Mouse (Mus musculus): ENCODE measurements around the gene Ccdc62. TPM values are rescaled to one million over a fixed set of nuclear protein-coding genes. Genes with fewer than 3 reads are reported as not detected.

Gene Ccdc62
- total RNA-seq (2021), result 1 to 10 TPM; 2.0 to 4.2 TPM

- intact Hi-C loops (cut with DNase I), result no loop called here
- DNase-seq (ENCODE audit: low spot score in 2 of 2), result peak; percentile 90
Observed at GRCm38 (mm10) chr5:123930508-123930989, at the start of gene Ccdc62. Gene Ccdc62, plus strand, starts transcription at chr5:123930679.

GRCm38 (mm10) chr5:123880778-123881177 lies 49.7 kb upstream of the Ccdc62 start:
- intact Hi-C loops (cut with DNase I), result no loop called here
- DNase-seq (ENCODE audit: low spot score in 2 of 2), result no peak

GRCm38 (mm10) chr5:123883891-123884290 lies 46.6 kb upstream of the Ccdc62 start:
- DNase-seq (ENCODE audit: low spot score in 2 of 2), result no peak
- intact Hi-C loops (cut with DNase I), result no loop called here

GRCm38 (mm10) chr5:123884332-123884731 lies 46.1 kb upstream of the Ccdc62 start:
- intact Hi-C loops (cut with DNase I), result no loop called here
- no peak for DNase-seq (ENCODE audit: low spot score in 2 of 2)

GRCm38 (mm10) chr5:123886365-123886764 lies 44.1 kb upstream of the Ccdc62 start:
- intact Hi-C loops (cut with DNase I), result no loop called here
- no peak for DNase-seq (ENCODE audit: low spot score in 2 of 2)

- intact Hi-C loops (cut with DNase I), result no loop called here
- no peak for DNase-seq (ENCODE audit: low spot score in 2 of 2)
Observed at GRCm38 (mm10) chr5:123890312-123890711, 40.2 kb upstream of the Ccdc62 start.

GRCm38 (mm10) chr5:123890987-123891386 lies 39.5 kb upstream of the Ccdc62 start:
- intact Hi-C loops (cut with DNase I), result no loop called here

GRCm38 (mm10) chr5:123891669-123892068 lies 38.8 kb upstream of the Ccdc62 start:
- no peak for DNase-seq (ENCODE audit: low spot score in 2 of 2)
- intact Hi-C loops (cut with DNase I), result no loop called here

More at GRCm38 (mm10) chr5:123890987-123891386, 39.5 kb upstream of the Ccdc62 start:
- DNase-seq (ENCODE audit: low spot score in 2 of 2), result no peak

GRCm38 (mm10) chr5:123893520-123893919 lies 37.0 kb upstream of the Ccdc62 start:
- intact Hi-C loops (cut with DNase I), result no loop called here
- DNase-seq (ENCODE audit: low spot score in 2 of 2), result no peak

GRCm38 (mm10) chr5:123896395-123896794 lies 34.1 kb upstream of the Ccdc62 start:
- no peak for DNase-seq (ENCODE audit: low spot score in 2 of 2)
- intact Hi-C loops (cut with DNase I), result no loop called here

GRCm38 (mm10) chr5:123897352-123897751 lies 33.1 kb upstream of the Ccdc62 start:
- DNase-seq (ENCODE audit: low spot score in 2 of 2), result no peak
- intact Hi-C loops (cut with DNase I), result no loop called here

- no peak for DNase-seq (ENCODE audit: low spot score in 2 of 2)
- intact Hi-C loops (cut with DNase I), result loop anchor here (10.0 kb wide), 1 partner anchor 279 kb away; no protein-coding TSS in a partner anchor
Observed at GRCm38 (mm10) chr5:123904059-123904672, 26.3 kb upstream of the Ccdc62 start.

GRCm38 (mm10) chr5:123906146-123906975 lies 24.1 kb upstream of the Ccdc62 start:
- DNase-seq (ENCODE audit: low spot score in 2 of 2), result no peak
- intact Hi-C loops (cut with DNase I), result loop anchor here (2.0 to 10.0 kb wide), 3 partner anchors 80 to 282 kb away; partner anchors contain the start of gene Zcchc8

- peak; percentile 99 for DNase-seq (ENCODE audit: low spot score in 2 of 2)
- intact Hi-C loops (cut with DNase I), result loop anchor here (1.0 to 10.0 kb wide), 5 partner anchors 80 to 282 kb away; partner anchors contain the start of genes Clip1, Kntc1, Rsrc2 and Zcchc8
Observed at GRCm38 (mm10) chr5:123906976-123907630, 23.4 kb upstream of the Ccdc62 start, which contains the start of gene Denr. Gene Denr, plus strand, starts transcription at chr5:123907175.

- intact Hi-C loops (cut with DNase I), result loop anchor here (1.0 to 10.0 kb wide), 5 partner anchors 81 to 283 kb away; partner anchors contain the start of genes Clip1, Kntc1, Rsrc2 and Zcchc8
Observed at GRCm38 (mm10) chr5:123907631-123907977, 22.9 kb upstream of the Ccdc62 start.

GRCm38 (mm10) chr5:123914852-123915251 lies 15.6 kb upstream of the Ccdc62 start:
- intact Hi-C loops (cut with DNase I), result no loop called here
- no peak for DNase-seq (ENCODE audit: low spot score in 2 of 2)

More at GRCm38 (mm10) chr5:123907631-123907977, 22.9 kb upstream of the Ccdc62 start:
- no peak for DNase-seq (ENCODE audit: low spot score in 2 of 2)

- DNase-seq (ENCODE audit: low spot score in 2 of 2), result no peak
- intact Hi-C loops (cut with DNase I), result no loop called here
Observed at GRCm38 (mm10) chr5:123922112-123922511, 8.4 kb upstream of the Ccdc62 start.

- DNase-seq (ENCODE audit: low spot score in 2 of 2), result no peak
- intact Hi-C loops (cut with DNase I), result no loop called here
Observed at GRCm38 (mm10) chr5:123927118-123927517, 3.4 kb upstream of the Ccdc62 start, which contains the start of gene Gm43518. Gene Gm43518, plus strand, starts transcription at chr5:123927418.

- intact Hi-C loops (cut with DNase I), result no loop called here
- no peak for DNase-seq (ENCODE audit: low spot score in 2 of 2)
Observed at GRCm38 (mm10) chr5:123931131-123931530, 652 bp downstream of the Ccdc62 start.

- DNase-seq (ENCODE audit: low spot score in 2 of 2), result no peak
- intact Hi-C loops (cut with DNase I), result no loop called here
Observed at GRCm38 (mm10) chr5:123932927-123933326, 2.4 kb downstream of the Ccdc62 start.
